Mouse (Mus musculus) gastrocnemius, postnatal 36 days (tissue): ENCODE data around the gene Sema6d. TPM values are rescaled to one million over a fixed set of nuclear protein-coding genes. Genes with fewer than 3 reads are reported as not detected.

Source experiments
- DNase-seq, 2 experiments: peaks; one replicate each; pipeline ENCODE4 v3.0.0; 2022
- intact Hi-C: fragments of 180-260 bp; cut with DNase I; formaldehyde crosslinking; loops from one replicate; pipeline ENCODE4 v1.15.1; 2025
- total RNA-seq, 2 experiments: library from RNA; stranded (reverse); gene quantifications; 2 replicates each; pipeline ENCODE4 v1.2.3; 2021

Gene Sema6d
- total RNA-seq, 2 experiments from 2014 or later = 3.8 to 6.6 TPM

DNA sequence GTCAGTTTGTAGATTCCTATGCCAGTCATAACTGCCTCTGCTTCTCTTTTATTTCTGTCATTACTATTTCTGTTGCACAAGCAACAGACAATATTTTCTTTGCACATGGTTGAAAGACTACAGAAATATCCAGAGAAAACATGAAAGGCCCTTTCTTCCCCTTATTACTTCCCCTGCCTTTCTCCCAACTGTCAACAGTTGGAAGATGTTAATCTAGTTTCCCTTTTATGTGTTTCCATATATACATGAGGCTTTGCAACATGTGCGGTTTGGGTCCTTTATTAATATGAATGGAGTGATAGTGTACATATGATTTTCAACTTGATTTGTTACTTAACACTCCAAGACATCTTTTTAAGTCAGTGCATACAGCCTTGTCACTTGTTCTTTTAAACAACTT, 296.0 kb downstream of the Sema6d start:
- intact Hi-C loops = no loop called here
- no peak for DNase-seq

DNA sequence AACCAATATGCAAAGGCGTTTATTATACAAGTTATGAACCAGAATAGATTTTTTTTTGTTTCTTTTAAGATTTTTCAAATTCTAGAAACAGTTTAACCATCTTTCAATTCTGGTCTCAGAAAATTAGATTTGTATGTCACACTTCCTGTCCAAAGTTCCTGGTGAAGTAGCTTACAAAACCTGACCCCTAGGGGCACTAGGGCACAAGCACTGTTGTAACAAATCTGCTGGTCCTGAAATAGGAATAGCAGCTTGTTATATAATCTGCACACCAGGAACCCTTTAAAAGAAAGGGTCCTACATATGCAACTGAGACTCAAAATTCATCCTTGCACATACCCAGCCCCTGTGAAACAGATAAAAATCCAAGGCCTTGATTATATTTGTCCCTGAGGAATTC, 298.5 kb downstream of the Sema6d start:
- intact Hi-C loops = no loop called here

DNA sequence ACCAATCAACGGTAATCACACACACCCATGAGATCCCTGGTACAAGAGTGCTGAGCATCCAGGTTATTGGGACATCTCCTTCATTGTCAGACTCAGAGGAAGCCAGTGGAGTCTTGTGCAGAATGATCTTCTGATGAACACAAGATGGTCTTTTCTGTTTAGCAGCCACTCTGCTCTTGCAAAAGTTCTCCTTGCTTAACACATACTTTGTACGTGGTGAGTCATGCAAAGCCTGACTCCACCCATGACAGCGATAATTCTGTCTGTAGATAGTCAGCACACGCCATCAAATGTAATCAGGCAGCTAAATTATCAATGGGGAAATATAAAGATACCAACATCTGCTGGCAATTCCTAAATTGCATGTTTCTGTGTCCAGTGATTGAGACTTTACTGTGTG, 307.0 kb downstream of the Sema6d start:
- DNase-seq = no peak
- intact Hi-C loops = no loop called here

More for the DNA sequence above, 298.5 kb downstream of the Sema6d start:
- no peak for DNase-seq

DNA sequence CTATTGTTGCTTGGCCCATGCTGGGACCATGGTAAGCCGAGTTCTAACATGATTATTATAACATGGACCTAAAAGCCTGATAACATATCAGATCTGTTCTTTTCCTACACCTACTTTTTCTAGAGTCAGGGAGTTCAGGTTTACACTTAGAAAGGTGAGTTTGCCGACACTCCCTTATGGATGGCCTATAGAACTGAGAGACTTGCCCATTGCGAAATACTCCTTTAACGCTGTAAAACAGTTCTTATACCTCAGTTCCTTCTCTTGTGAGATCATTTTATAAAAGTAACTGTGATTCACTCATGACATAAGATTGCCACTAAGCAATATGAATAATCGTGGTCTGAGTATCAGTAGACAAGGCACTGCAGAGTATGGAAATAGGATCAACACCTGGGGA, 307.5 kb downstream of the Sema6d start:
- intact Hi-C loops = no loop called here
- DNase-seq = no peak

DNA sequence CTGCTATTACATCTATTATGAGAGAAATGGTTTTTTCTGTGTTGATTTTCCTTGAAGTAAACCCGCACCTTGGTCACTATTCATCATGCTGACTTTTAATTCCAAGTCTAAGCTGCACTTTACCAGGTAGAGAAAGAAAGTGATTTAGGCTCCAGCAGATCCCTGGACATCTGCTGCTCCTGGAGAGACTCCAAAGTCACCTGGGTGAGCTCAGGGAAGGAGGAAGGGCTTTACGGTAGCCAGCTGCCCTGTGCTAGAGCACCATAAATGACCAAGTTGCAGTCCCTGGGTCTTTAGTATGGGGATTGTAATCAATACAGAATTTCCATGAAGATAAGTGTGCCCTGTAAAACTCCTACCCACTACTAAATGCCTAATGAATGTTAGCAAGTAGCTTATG, 309.8 kb downstream of the Sema6d start:
- DNase-seq = no peak
- intact Hi-C loops = no loop called here

DNA sequence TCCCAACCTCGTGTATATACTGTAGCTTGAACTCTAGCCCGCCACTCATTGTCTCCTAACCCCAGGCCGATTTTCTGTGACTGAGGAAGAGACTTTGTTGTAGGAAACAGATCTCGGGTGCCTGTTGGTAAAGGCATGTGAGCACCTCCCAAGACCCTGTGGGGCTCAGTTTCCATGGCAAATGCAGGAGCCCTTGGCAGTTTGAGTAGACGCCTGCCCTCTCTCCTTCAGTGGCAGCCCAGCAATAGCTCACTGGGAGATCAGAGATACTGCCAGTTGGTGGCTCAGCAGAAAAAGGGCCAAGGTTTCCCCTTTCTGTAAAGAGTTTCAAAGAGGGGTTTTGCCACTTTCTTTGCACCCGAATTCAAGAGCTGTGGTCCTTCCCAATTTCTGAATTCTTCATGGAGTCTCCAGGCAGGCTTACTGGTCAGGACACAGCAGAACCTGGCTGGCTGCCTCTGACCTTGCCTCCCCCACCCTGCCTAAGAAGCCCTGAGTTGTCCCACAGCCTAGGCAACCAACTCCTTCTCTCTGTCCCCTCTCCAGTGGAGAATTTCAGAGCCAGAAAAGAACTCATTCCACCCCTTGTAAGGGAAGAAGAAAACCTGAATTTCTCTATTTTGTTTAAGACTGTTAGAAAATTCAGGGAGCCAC, 312.1 kb downstream of the Sema6d start:
- intact Hi-C loops = no loop called here
- no peak for DNase-seq

DNA sequence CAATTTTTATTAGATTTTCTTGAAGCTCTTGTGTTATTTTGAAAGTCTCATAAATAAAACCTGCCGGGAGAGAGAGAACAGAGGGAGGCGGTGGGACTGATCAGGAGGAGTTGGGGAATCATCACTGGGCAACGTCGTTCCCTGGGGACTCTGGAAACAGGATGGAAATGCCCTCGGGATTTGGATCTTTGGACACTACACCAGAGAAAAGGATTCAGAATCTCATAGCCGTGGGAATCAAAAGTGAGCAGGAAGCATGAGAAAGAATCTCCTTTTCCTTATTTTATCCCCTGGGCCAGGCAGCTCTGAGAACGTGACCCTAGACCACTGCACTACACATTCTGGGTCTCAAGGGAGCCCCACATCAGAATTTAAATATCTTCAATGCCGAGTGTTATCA, 313.8 kb downstream of the Sema6d start:
- DNase-seq = no peak
- intact Hi-C loops = no loop called here

DNA sequence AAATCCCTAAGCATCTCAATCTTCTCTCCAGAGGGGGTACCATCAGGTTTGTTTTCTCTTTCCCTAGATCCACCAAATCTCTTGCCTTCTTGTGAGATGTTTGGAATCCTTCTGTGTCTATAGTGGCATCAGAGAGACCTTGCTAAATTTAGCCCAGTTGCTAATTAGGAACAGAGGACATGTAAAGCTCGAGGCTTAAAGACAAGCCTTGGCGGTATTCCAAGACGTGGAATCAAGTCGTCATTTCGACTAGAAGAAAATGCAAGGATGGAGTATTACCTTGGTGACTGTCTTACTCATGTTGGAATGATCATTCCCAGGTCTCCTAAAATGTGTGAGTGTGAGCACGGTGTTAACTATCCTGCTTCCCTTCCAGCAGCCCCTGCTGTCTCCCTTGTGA, 314.2 kb downstream of the Sema6d start:
- DNase-seq = no peak
- intact Hi-C loops = no loop called here

DNA sequence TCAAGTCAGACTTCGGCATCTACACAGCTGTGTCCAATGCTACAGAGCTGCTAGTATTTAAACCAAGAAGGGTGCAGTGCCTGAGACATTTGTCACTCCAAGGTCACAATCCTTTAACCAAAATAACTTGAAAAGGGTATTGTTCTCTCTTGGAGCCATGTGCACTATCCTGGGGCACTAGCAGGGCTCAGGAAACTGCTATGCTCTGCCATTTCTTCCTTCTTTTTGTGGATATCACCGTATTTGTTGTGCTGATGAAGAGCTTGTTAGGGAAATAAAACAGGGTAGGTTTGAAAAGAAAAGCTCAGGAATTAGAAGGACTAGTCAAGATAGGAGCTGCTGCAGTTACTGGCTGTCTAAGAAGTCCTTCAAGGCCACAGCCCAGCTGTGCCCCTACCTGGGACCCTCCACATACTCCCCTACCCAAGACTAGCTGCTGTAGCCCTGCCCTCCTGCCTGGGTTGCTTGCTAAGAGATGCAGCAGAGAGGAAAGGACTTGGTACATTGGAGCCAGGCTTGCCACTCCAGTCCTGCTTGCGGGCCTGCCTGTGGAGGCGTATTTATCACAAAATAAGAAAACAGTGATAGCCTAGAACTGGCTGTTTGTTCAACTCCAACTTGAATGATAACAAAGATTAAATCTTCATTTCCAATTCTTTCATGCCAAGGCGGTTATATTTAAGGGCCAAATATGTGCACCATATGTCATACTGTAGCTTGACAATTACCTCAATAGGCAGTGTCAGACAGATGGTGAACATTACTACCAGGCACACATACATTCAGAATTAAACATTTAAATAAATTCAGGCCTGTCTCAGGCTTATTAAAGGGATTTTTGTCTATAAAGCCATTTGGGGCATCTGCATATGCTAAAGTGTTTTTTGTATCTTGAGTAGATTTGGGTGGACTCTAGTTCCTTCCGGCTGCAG, 315.1 kb downstream of the Sema6d start:
- intact Hi-C loops = no loop called here

DNA sequence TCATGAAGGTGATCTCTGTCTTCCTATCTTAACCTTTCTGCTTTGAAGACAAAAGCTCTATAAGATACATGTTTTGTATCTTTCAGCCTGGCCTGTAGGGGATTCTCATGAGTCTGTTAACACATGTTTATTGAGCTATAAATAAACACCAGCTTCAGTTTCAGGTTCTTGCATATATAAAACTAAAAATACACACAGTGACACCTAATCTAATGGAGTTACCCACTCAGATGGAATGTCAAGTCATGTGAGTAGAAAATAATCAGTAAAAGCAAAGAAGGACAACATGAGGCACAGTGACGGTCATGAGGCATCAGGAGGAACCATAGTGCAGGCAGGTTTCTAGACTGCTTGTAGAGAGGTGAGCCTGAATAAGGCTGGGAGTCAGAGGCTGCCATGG, 319.2 kb downstream of the Sema6d start:
- intact Hi-C loops = no loop called here

More for the DNA sequence above, 315.1 kb downstream of the Sema6d start:
- no peak for DNase-seq

DNA sequence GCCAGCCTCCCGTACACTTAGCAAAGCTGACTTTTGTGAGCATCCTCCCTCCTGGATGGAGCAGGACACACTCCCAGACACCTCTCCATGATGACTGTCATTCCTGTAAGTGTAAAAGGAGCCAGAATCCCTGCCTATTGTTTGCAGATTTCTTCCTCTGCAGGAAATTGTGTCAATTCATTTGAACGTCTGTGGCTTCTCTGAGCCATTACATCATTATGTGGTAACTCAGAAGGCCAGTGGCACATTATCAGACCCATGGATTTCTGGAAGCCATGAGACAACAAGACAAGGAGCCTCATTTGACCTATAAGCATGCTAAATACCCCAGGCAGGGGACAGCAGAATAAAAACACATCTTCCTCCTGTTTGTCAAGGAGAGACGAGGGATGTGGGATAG, 327.0 kb downstream of the Sema6d start:
- DNase-seq = no peak
- intact Hi-C loops = no loop called here

More for the DNA sequence above, 319.2 kb downstream of the Sema6d start:
- no peak for DNase-seq

DNA sequence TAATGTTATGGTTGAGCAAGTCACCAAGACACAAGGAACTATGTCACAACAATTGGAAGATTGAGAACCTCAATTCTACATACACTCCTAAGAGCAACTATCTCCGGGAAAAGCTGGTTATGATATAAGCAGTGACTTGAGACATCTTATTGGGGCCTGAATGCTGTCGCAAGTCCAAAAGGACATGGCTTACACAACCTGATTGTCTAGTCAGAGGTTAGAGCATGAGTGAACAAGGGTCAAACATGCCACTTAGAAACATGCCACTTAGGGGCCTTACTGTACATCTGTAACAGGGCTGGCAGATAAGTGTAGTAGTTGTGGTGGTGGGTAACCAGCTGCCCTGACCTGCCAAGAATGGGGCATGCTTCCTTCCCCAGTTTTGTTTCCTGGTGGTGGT, 328.6 kb downstream of the Sema6d start:
- DNase-seq = no peak
- intact Hi-C loops = no loop called here

DNA sequence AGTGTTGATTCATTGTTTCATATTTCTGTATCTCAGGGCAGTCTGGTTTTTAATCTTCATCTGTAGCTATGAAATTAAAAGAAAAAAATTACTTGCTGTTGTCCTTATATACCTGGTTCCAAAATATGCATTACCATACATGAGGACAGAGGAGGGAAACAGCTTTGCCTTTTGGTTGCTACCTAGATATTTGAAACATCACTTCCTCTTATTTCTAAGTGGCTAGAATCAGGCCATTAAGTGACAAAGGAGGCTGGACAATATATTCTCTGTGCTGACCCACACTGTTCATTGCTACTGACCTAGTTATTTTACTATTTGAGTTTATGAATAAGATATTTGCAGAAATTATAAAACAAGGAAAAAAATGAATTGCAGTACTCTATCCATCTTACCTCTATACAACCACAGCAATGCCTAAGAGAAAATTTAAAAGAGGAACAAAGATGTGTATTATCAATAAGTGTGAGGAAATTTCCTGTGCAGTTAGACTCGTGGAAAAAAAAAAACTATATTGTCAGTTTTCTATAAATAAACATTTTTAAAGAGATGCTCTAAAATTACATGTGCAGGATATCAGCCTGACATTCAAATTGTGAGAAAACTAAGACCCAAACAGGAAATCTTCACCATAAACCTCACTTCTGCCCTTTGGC, 330.5 kb downstream of the Sema6d start:
- intact Hi-C loops = no loop called here
- no peak for DNase-seq

DNA sequence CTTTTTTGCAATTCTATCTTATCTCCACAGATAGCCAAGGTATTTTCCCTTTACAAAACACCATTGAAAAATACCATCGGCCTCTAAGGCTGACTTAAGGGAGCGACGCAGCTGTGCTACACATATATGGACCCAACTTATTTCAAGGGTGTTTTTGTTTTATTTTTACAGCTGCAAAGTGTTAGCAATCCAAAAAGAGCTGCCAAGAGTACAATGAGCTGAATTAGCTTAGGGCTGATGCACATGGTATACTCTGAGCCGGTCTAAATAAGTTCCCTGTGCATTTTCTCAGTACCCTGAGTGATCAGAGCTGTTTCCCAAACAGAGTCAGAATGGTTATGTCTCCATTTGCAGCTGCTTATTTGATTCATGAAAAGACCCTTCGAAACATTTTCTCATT, 340.0 kb downstream of the Sema6d start:
- no peak for DNase-seq
- intact Hi-C loops = no loop called here

DNA sequence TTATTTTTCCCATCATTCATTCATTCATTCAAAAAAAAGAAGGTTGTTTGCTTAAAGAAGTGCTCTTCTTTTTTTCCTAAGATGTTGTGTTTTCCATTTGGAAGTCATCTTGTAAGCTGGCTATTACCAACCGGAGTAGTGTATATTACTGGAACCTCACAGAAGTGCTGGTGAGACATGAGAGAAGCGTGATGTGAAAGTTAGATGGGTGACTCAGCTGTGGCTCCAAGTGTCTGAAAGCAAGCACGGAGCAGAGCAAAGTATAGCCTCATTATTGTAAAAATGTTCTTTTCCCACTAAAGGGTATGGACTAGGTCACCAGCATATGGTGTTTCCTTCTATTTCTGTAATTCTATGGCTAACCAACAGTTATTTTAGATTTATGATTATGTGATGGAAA, 340.9 kb downstream of the Sema6d start:
- intact Hi-C loops = no loop called here

DNA sequence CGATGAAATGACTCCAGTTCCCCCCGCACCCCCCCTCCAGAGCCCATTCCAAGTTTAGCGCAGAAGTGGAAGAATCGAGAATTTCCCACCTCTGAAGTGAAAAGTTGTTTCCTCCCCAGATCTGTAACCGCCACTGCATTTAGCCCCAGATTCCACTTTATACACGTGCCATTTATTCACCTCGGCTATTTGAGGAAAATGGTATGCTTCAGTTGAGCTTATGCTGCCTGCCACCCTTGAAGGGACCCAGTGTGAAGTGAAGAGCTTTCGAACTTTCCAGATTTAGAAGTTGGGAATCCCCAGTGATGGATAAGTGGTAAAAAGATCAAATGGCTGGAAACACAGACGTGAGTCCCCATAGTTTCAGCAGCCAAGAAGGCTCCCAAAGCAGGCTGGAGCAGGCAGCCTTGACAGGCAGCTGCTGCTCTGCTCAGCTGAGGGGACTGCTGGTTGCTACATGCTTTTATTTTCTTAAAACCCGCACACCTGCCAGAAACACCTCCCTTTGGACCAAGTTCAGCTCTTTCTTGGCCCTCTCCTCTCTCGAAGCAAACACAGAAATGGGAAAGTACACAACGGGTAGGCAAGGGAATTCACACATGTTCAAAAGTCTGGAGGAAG, 345.7 kb downstream of the Sema6d start:
- no peak for DNase-seq
- intact Hi-C loops = no loop called here

More for the DNA sequence above, 340.9 kb downstream of the Sema6d start:
- no peak for DNase-seq

DNA sequence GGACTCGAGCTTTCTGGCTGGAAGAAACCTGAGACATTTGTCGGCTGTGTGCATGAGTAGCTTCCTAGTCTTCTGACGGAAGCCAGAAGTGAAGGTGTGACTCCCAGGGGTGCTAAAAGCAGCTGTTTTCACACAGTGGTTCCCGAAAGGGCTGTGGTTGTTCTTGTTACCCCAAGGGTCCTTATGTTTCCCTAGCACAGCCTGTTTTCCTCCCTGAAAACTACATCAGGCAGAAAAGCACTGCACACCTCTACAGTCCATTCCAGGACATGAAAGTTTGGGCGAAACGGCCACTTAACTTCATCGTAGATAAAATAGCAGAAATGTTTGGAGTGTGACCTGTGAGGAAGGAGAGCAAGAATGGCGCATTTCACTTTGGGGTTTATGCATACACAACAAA, 346.9 kb downstream of the Sema6d start:
- intact Hi-C loops = no loop called here
- no peak for DNase-seq

DNA sequence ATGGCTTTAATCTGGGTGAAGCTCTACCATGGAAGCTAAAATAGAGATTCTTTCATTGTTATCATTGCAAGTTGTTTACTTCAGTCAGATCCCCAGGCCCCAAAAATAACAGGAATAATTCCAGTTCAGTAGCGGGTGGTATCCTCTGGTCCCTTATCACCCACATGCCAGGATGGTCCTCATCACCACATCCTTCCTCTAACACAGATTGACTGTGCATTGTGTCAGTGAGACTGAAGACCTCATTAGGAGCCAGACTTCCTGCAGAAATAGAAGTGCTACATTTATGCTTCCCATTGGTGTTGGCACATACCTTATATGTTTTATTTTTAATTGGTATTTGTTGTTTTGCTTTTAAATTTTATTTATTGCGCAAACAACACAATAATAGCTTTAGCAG, 354.4 kb downstream of the Sema6d start:
- no peak for DNase-seq
- intact Hi-C loops = no loop called here

DNA sequence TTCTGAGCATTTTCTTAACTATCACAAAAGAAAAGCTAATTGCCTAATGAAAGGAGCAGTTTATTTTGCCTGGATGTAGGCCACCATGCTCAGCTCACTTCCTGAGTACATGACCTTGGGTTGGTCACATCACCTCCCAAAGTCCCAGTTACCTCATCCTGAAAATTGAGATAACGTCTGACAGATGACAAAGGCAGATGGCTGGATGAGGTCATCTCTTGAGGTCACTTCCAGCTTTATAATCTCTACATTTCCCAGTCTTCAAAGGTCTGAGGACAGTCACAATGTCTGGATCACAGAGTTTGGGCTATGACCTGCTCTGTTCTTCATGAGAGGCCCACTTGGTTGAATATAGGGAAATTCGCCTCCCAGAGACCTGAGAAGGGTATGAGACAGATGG, 366.1 kb downstream of the Sema6d start:
- intact Hi-C loops = no loop called here
- no peak for DNase-seq

DNA sequence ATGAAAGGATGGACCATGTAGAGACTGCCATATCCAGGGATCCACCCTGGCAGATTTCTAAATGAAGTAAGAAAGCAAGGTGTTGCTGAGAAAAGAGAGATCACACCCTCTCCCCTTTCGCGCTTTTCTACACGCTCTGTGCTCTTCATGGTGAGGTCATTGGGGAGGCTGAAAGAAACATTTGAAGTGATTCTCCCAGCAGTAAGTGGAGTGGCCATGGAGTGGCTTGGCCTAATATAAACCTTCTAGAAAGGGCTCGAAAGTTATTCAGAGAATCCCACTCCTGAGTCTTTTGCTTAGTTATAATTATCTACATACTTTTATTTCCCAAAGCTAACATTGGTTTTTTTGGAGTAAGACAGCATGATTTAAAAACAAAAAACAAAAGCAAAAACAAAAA, 367.2 kb downstream of the Sema6d start:
- no peak for DNase-seq
- intact Hi-C loops = no loop called here

DNA sequence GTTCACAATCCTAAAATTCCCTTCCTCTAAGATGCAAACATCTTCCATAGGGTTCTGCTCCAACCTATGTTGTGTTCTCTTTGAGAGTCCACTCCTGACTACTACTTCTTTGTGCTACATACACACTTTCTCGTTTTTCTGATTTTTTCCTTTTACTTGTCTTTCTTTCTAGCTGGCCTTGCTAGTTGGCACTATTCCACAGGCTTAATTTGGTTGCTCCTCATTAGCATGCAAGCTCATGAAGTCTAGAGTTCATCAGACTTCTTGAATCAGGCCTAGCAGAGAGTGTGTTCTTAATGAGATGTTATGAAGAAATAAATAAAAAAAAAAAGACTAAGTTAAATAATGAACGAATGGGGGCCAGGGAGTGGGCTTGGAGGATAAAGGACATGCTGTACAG, 368.3 kb downstream of the Sema6d start:
- intact Hi-C loops = no loop called here
- no peak for DNase-seq
